Mouse (Mus musculus): ENCODE measurements around the gene Etnppl. TPM values are rescaled to one million over a fixed set of nuclear protein-coding genes. Genes with fewer than 3 reads are reported as not detected.

Gene Etnppl
- polyA plus RNA-seq, 1 experiment, result not detected

DNA sequence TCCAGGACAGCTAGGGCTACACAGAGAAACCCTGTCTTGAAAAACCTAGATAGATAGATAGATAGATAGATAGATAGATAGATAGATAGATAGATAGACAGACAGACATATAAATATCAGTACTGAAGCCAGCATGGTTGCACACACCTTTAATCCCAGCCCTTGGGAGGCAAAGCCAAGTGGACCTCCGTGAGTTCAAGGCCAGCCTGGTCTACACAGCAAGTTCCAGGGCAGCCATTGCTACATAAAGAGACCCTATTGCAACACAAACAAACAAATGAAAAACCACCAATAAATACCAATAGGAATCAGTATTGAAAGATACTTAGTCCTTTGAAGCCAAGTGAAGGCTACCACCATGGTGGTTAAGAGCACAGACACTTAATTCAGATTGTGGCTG, 69.8 kb downstream of the Etnppl start:
- Histone ChIP-seq H3K27me3 (ENCODE audit: control insufficient read depth, insufficient read depth, insufficient read length) (no peaks in the 10 kb centered on the region), H3K4me2 (ENCODE audit: low read depth) (no peak overlapping the region), H3K79me2 (ENCODE audit: control insufficient read depth, insufficient read depth) (no peaks in the 10 kb centered on the region), H3K4me3 (no peak overlapping the region), H3ac (ENCODE audit: control insufficient read depth, insufficient read length) (no peak overlapping the region), H3K36me3 (ENCODE audit: control insufficient read depth, insufficient read depth) (no peaks in the 10 kb centered on the region)
- TF ChIP-seq REST (IDR thresholded peaks at IDR 0.05; ENCODE audit: insufficient read depth, insufficient read length) (no peak), E2F4 (IDR thresholded peaks at IDR 0.05; ENCODE audit: insufficient read depth) (no peak), POLR2A (IDR thresholded peaks at IDR 0.05; ENCODE audit: insufficient read length, low read depth) (no peak), TCF12 (IDR thresholded peaks at IDR 0.05; ENCODE audit: insufficient read depth, poor library complexity, severe bottlenecking) (no peak), MYOG (IDR thresholded peaks at IDR 0.05; ENCODE audit: control insufficient read depth in 1 of 3, insufficient read depth in 1 of 3, insufficient read length in 2 of 3, low read depth in 2 of 3) (no peak), MYOD1 (IDR thresholded peaks at IDR 0.05; ENCODE audit: control insufficient read depth in 1 of 3, insufficient read length in 2 of 3, low read depth in 2 of 3) (no peak), USF1 (IDR thresholded peaks at IDR 0.05; ENCODE audit: low read depth) (no peak), TCF3 (IDR thresholded peaks at IDR 0.05; ENCODE audit: insufficient read length, low read depth) (no peak), CEBPB (IDR thresholded peaks at IDR 0.05; ENCODE audit: insufficient read depth, poor library complexity, severe bottlenecking) (no peak), SRF (IDR thresholded peaks at IDR 0.05; ENCODE audit: control insufficient read depth, insufficient read length, low read depth) (no peak)

Other genes starting within 250 kb of the Etnppl start
- gene Ostc, start 92.0 kb downstream of the Etnppl start, polyA plus RNA-seq (2012; fragmentation: generic; extraction: Trizol), result 150 TPM
- gene Rpl34, start 113.0 kb downstream of the Etnppl start, polyA plus RNA-seq (2012; fragmentation: generic; extraction: Trizol), result 1,847 TPM

Measured in myocyte (in vitro differentiated cells).